Comparison of ENCODE assay signal across 12 mouse cellular contexts in the genomic region with DNA sequence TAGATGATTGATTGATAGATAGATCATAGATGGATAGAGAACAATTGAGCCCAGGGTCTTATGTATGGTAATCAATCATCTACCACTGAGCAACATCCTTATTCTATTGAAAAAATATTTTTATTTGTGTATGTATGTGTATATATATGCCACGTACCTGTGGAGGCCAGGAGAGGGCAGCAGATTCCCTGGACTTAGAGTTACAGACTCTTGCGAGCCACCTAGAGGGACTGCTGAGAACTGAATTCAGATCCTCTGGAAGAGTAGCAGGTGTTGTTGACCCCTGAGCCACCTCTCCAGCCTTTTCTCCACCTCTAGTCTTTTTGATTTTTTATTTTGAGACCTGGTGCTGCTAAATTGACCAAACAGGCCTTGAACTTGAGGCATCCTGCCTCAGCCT. TPM values are rescaled to one million over a fixed set of nuclear protein-coding genes. Genes with fewer than 3 reads are reported as not detected.
DNase-seq lines count a peak whose midpoint lies in the region; ATAC-seq lines count a peak whose summit lies in the region.
"Had no signal": no experiment of that assay in that cellular context is flagged by ENCODE, and none has a peak within 500 bp of the region (broad histone marks: within the 10 kb centered on the region; RNA-seq: fewer than 3 reads in every experiment).

No protein-coding gene starts in this region.

- WGBS in hindbrain, embryonic 11.5 days: 34% methylated on average over 2 of the region's 2 CpGs
- WGBS in hindbrain, embryonic 14.5 days: 36% methylated on average over 2 of the region's 2 CpGs

- H3K9me3 ChIP-seq in hindbrain, embryonic 11.5 days (ENCODE audit: control insufficient read depth, low read length): no peaks in the 10 kb centered on the region
- H3K9me3 ChIP-seq in hindbrain, embryonic 14.5 days (ENCODE audit: control insufficient read depth, low read length): no peaks in the 10 kb centered on the region
- H3K9me3 ChIP-seq: hindbrain, embryonic 15.5 days had no signal

- H3K4me1 ChIP-seq in hindbrain, embryonic 11.5 days (replicated peaks; ENCODE audit: control insufficient read depth, insufficient read depth, low read length): no peaks in the 10 kb centered on the region
- H3K4me1 ChIP-seq in hindbrain, embryonic 14.5 days (replicated peaks; ENCODE audit: control insufficient read depth, insufficient read depth, low read length): no peaks in the 10 kb centered on the region
- H3K4me1 ChIP-seq: hindbrain, embryonic 15.5 days had no signal

- no peak overlapping the region for H3K9ac ChIP-seq in hindbrain, embryonic 11.5 days (ENCODE audit: low read depth, low read length)
- no peak overlapping the region for H3K9ac ChIP-seq in hindbrain, embryonic 14.5 days
- H3K9ac ChIP-seq: hindbrain, embryonic 15.5 days had no signal

- H3K4me3 ChIP-seq in hindbrain, embryonic 11.5 days (ENCODE audit: low read depth, low read length): no peak overlapping the region
- no peak overlapping the region for H3K4me3 ChIP-seq in hindbrain, embryonic 14.5 days (replicated peaks; ENCODE audit: low read length)
- H3K4me3 ChIP-seq: erythroblast, embryonic 14.5 days; hindbrain, embryonic 15.5 days had no signal

- no peak overlapping the region for H3K4me2 ChIP-seq in hindbrain, embryonic 11.5 days (replicated peaks; ENCODE audit: low read depth, low read length)
- H3K4me2 ChIP-seq in hindbrain, embryonic 14.5 days (replicated peaks): no peak overlapping the region
- H3K4me2 ChIP-seq: hindbrain, embryonic 15.5 days had no signal

- DNase-seq in hindbrain, embryonic 11.5 days (ENCODE audit: low spot score): peak; percentile 29
- DNase-seq in hindbrain, embryonic 14.5 days (ENCODE audit: low spot score): no peak
- DNase-seq in A20 (ENCODE audit: low read depth, low spot score) (peak; percentile 83), ZHBTc4 (ENCODE audit: low read depth, low spot score) (peak; percentile 89)
- DNase-seq in urinary bladder, postnatal 36 days (ENCODE audit: low spot score in 2 of 2): no peak
- no peak for DNase-seq in urinary bladder, postnatal 25 days (ENCODE audit: low spot score)
- no peak for DNase-seq in neural tube, embryonic 10.5 days (ENCODE audit: extremely low spot score, low spot score)

- H3K27me3 ChIP-seq in hindbrain, embryonic 11.5 days (ENCODE audit: control insufficient read depth, insufficient read depth, low read length): no peaks in the 10 kb centered on the region
- H3K27me3 ChIP-seq in hindbrain, embryonic 14.5 days (ENCODE audit: control insufficient read depth, insufficient read depth, low read length): no peaks in the 10 kb centered on the region
- H3K27me3 ChIP-seq: hindbrain, embryonic 15.5 days had no signal

- H3K36me3 ChIP-seq in hindbrain, embryonic 11.5 days (ENCODE audit: control insufficient read depth, insufficient read depth, low read length): no peaks in the 10 kb centered on the region
- no peaks in the 10 kb centered on the region for H3K36me3 ChIP-seq in hindbrain, embryonic 14.5 days (replicated peaks; ENCODE audit: control insufficient read depth, insufficient read depth)
- H3K36me3 ChIP-seq: hindbrain, embryonic 15.5 days had no signal

- no peak overlapping the region for H3K27ac ChIP-seq in hindbrain, embryonic 11.5 days (ENCODE audit: low read depth, low read length)
- H3K27ac ChIP-seq in hindbrain, embryonic 14.5 days: no peak overlapping the region
- H3K27ac ChIP-seq: hindbrain, embryonic 15.5 days had no signal

- ATAC-seq in hindbrain, embryonic 11.5 days (ENCODE audit: low FRiP score): no peak
- ATAC-seq in hindbrain, embryonic 14.5 days (ENCODE audit: low FRiP score): no peak
- peak; percentile 49 to 64; a peak in 1 of 4 replicates for ATAC-seq in hematopoietic stem cell, adult 5-6 weeks (replicated peaks in 1 of 2; ENCODE audit: insufficient read depth in 1 of 2, low FRiP score in 2 of 2, low TSS enrichment in 1 of 2, low read depth in 1 of 2, poor library complexity in 2 of 2, severe bottlenecking in 2 of 2)
- ATAC-seq: activated CD4-positive, CD25-positive, alpha-beta regulatory T cell, adult 4 months had no signal

RNA-seq across cellular contexts. Expression of gene Smurf1, which starts 32.8 kb away (rescaled TPM):
- 16.6 and 18.1 TPM in 2 replicates for polyA plus RNA-seq in hindbrain, embryonic 11.5 days (2014; fragmentation: Nextera tagmentation; extraction: Ambion mirVana)
- 43.6 and 44.0 TPM in 2 replicates for polyA plus RNA-seq in hindbrain, embryonic 14.5 days (2014; fragmentation: Nextera tagmentation; extraction: Ambion mirVana)
- total RNA-seq in hematopoietic stem cell, adult 5-6 weeks (2017): 7.9 and 10.4 TPM in 2 replicates

RNA-seq across cellular contexts. Expression of gene Gm4871, which starts 34.1 kb away (rescaled TPM):
- not detected in 2 replicates for polyA plus RNA-seq in hindbrain, embryonic 11.5 days (2014; fragmentation: Nextera tagmentation; extraction: Ambion mirVana)
- not detected in 2 replicates for polyA plus RNA-seq in hindbrain, embryonic 14.5 days (2014; fragmentation: Nextera tagmentation; extraction: Ambion mirVana)
- total RNA-seq in hematopoietic stem cell, adult 5-6 weeks (2017): not detected in 2 replicates
- total RNA-seq: left cerebral cortex, postnatal 36 days had no signal
- polyA plus RNA-seq: activated CD4-positive, CD25-positive, alpha-beta regulatory T cell, adult 4 months; erythroblast, embryonic 14.5 days; hindbrain, embryonic 15.5 days had no signal

RNA-seq across cellular contexts. Expression of gene 1700018F24Rik, which starts 44.3 kb away (rescaled TPM):
- polyA plus RNA-seq in hindbrain, embryonic 11.5 days (2014; fragmentation: Nextera tagmentation; extraction: Ambion mirVana): 0.13 TPM in 1 of 2 replicates, not detected in the other
- polyA plus RNA-seq in hindbrain, embryonic 14.5 days (2014; fragmentation: Nextera tagmentation; extraction: Ambion mirVana): not detected in 2 replicates
- not detected in 2 replicates for total RNA-seq in hematopoietic stem cell, adult 5-6 weeks (2017)
- total RNA-seq: left cerebral cortex, postnatal 36 days had no signal
- polyA plus RNA-seq: activated CD4-positive, CD25-positive, alpha-beta regulatory T cell, adult 4 months; erythroblast, embryonic 14.5 days; hindbrain, embryonic 15.5 days had no signal

Comparison
In these comparisons a context has a peak if more than half of its experiments do, and no peak if none do; other contexts are left out.
1. DNase-seq: peak in hindbrain, embryonic 11.5 days (single experiment), A20 (single experiment) and ZHBTc4 (single experiment); none in hindbrain, embryonic 14.5 days (single experiment), urinary bladder, postnatal 36 days (0 of 2), urinary bladder, postnatal 25 days (single experiment) and neural tube, embryonic 10.5 days (single experiment).
2. ATAC-seq: peak in hematopoietic stem cell, adult 5-6 weeks (2 of 2); none in hindbrain, embryonic 11.5 days (single experiment) and hindbrain, embryonic 14.5 days (single experiment).